Mouse (Mus musculus) lung, adult 18-20 months (tissue): ENCODE results near the gene Rpn1.

Source experiments
- DNase-seq, 2 experiments: peaks; one replicate each; pipeline ENCODE4 v3.0.0; 2022; ENCODE audit warnings: mixed read lengths in 2 of 2

Gene Rpn1

DNA sequence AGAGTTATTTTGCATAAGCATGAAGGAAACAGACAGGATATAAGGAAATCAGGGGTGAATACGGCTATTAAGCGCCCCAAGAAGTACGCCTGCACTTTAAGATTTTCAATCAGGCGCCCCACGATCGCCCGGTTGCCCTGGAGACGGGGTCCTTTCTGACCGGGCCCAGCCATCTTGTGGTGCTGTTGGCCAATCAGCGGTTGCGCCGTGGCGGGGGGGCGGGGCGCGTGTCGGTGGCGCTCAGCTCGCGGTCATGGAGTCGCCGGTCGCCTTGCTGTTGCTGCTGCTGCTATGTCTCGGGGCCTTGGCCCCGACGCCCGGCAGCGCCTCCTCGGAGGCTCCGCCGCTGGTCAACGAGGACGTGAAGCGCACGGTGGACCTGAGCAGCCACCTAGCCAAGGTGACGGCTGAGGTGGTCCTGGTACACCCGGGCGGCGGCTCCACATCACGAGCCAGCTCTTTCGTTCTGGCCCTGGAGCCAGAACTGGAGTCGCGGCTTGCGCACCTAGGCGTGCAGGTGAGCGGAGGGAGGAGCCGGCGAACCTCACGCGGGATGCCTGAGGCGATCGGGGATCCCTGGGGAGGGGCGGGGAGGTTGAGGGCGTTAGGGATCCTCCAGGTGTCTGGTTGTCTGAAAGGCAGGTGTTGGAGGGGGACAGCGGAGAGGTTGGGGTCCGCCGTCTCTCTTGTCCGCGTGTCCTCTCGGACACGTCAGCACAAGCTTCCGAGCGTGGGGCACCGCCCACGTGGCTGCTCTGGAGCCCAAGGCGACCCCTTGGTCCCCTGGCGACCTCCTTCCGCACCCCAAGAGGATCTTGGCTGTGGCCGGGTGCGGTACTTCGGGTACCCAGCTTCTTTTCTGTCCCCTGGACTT is at the start of gene Rpn1:
Gene Rpn1, plus strand, starts transcription at position 205 of the 874 bp plus-strand sequence.
- DNase-seq, result peak; percentile 97 to 98

DNA sequence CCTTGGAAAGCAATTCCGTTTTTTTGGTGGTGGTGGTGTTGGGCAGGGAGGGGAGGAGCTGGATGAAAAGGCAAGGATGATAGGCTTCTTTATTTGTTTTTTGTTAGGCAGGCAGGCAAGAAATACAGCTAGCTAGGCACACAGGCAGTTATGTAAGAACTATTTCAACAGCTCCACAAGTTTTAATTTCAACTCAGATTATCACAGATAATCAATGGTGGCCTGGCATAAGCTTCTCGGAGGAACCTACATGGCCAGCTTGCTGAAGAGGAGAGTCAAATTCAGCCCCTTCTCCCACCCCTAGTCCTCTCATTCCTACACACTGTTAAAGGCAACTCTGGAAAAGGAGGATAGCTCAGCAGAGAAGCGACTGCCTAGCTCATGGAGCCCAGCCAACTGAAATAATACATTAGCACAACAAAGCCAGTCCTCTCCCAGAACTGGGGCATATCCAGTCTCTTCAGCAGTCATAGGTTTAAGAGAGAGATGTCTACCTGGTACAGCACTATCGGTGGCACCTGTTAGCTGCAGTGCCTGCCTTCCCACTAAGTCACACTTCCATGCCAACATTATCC is 46.7 kb upstream of the Rpn1 start:
- no peak for DNase-seq

DNA sequence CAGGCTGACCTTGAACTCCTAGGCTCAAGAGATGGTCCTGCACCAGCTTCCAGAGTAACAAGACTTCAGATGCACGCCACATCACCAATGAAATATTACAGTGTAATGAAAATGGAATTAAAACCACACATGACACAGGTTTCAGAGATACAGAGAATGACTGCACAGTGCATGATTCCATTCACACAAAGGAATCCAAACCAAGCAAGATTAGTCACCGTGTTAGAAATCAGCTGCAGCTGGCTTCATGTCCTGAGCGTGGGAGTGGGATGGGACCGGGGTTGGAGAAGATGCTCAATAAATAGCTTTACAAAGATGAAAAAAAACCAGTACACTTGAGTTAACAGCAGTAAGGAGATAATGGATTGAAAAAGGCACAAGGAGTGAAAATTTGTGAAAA is 44.9 kb upstream of the Rpn1 start:
- no peak for DNase-seq

DNA sequence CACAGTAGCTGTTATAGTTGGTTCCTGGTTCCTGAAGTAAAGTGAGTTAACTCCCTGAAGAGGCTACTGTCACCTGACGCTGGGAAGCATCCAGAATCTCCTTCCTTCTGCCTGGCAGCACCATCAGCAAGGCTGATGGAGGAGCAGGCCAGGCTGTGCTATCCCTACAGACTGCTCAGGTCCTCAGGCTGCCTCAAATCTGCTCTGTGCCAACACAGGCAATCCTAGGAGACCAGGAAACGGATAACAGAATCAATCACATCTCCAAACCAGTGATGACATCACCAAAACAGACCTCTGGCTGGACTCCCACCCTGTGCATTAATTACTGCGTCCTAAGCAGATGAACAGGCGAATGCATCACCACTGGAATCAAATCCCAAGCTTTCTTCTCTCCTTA is 43.1 kb upstream of the Rpn1 start:
- DNase-seq, result peak in 1 of 2 experiments; percentile 25

DNA sequence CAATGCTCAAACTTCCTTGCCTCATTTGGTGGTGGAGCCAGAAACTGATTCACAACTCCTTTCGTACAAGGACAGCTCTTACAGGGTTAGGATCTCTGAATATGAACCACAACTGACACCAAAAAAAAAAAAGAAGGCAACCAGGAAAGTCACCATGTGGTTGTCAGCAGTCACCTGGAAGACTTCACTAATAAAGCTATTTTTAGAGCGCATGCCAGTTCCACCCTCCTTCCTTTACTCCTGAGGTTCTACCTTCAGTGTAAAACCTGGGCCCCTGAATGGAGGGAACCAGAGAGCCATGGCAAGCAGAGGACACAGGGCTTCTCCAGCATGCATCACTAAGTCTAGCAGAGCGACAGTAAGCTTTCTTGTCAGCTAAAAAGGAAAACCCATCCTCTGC is 41.9 kb upstream of the Rpn1 start:
- no peak for DNase-seq

DNA sequence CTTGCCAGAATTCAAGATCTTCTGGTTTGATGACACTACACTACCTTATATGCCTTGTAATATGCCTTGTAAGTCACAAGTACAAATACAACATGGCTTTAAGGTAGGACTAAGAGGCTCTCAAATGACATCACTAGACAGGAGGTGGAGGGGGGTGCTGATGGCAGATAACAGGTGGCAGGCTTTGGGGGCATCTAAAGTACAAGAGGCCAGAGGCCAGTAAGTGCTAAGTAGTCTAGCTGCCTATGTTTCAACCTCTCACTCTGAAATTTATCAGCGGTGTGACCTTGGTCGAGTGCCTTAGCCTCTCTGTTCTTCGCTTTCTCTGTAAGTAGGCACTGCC is 40.1 kb upstream of the Rpn1 start:
- no peak for DNase-seq

DNA sequence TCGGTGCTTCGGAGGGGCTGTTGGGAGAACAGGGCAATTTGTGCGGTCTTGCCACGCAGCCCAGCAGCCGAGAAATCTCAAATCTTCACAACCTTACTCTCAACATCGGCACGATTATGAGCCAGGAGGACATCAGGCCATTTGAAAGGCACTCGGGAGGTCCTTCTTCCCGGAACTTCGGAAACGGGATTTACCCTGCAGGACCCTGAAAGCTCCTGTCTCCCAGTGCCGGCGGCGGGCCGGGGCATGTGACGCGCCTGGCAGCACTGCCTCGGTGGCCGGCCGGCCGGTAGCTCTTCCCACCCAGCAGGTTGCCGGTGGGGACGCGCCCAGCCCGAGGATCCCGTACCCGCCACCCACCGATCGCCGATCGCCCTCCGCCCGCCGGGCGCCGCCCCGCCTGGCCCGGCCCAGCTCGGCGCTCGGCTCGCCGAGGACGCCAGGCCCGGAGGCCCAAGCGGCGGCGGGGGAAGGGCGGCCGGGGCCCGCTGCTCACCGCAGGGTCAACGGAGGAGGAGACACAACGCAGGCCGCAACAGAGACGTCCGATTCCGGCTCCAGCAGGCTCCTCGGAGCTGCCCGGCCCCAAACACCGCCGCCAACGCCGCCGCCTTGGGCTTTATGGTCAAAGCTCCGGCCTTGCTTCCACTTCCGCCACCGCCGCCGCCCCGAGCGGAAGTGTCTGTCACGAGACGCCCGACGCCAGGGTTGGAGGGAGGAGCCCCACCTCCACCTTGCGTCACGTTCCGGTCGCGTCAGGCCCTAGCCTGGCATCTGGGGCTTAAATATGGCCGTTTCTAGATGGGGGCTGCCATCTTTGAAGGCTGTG is 39.5 kb upstream of the Rpn1 start, which contains the start of gene Rab7:
Gene Rab7, minus strand, starts transcription at position 694 of the 829 bp plus-strand sequence.
- peak; percentile 97 to 98 for DNase-seq

DNA sequence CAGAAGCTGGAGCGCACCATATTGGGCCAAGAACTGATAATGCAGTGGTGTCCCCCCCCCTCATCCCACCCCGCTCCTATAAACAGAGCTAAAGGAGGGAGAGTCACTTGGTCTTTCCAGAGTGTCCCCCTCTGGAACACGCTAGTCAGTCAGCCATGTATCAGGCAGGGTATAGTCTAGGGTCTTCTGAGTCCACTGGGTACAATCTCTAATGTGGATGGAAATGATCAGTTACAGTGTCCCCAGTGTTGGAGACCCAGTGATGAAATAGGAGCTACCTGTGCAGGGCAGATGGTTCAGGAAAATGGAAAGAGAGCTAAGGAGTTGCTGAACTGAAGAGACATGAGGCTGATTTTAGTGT is 38.9 kb upstream of the Rpn1 start:
- DNase-seq, result no peak

DNA sequence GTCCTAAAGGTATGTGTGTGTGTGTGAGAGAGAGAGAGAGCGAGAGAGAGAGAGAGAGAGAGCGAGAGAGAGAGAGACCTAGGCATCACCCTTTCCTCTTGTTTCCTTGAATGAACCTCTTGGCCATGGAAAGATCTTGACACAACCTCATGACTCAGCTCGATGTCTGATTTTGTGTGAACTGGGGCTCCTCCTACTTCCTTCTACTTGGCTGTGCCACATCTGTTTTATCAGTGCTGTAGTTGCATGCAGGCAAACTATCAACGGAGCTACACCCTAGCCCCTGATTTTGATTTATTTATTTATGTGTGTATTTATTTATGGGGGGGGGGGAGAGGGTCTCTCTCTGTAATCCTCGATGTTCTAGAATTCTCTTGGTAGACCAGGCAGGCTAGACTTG is 36.4 kb upstream of the Rpn1 start:
- DNase-seq, result no peak

DNA sequence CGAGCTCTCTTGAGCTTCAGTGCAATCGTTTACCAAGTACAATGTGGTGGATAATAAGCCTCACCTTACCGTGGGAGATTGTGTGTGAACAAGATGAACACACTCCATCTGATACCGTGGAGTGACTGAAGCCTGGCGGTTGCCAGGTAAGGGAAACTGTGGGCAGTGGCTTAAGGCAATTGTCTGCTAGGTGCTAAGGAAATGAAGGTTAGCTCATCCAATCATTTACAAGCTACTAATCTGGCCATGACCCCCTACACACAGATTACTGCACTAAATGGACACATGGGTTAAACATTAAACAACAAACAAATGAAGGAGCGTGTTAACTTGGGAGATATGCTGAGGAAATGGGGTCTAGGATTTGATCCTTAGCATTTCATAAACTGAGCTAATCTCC is 35.3 kb upstream of the Rpn1 start:
- DNase-seq, result no peak

DNA sequence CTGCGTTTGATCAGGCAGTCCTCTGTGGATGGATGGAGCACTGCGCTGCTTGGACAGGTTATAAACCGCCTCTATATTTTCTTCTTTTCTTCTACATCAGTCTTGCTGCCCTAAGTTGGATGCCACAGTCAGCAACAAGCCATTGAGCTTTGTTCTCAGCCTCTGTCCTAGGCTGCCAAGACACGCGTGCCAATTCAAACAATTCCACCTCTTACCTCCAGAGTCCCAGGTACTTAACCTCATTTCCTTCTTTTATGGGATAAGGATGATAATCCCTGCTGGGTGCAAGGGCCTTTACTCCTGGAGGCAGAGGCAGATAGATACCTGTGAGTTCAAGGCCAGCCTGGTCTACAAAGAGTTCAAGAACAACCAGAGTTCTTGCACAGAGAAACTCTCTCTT is 33.1 kb upstream of the Rpn1 start:
- peak; percentile 62 to 76 for DNase-seq

DNA sequence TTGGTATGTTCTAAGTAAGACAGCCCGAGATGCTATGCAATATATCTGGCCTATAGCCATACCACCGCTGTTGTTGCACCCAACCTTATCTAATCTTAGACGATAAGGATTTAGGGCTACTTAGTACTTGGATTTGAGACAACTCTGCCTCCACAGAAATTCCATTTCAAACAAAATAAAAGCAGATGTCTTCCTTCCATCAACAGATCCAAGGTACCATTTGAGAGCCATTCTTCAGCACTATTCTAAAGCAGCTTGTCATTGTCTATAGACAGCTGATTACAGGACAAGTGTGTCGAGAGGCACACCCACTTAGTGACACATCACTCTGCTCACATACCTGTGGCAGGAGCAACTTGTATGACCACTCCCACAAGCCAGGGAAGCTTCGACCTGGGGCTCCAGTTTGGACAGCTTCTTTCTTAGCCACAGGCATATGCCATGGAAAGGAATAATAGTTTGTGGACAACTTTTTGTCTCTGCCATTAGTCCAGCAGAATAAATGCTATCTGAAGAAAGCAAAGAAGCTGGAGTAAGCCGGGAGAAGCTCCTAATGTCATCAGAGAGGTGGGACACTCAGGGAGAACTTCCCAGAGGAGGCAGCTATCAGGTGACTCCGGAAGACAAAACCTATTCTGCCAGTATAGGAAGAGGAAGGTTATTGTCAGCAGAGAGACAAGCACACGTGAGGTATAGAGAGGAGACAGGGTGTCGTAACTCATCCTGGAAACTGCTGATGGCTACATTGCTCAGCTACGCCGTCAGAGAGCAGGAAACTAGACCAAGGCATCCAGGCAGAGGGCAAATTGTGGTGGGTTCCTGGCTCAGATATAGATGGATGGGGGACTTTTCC is 30.8 kb upstream of the Rpn1 start:
- peak in 1 of 2 experiments; percentile 22 for DNase-seq

DNA sequence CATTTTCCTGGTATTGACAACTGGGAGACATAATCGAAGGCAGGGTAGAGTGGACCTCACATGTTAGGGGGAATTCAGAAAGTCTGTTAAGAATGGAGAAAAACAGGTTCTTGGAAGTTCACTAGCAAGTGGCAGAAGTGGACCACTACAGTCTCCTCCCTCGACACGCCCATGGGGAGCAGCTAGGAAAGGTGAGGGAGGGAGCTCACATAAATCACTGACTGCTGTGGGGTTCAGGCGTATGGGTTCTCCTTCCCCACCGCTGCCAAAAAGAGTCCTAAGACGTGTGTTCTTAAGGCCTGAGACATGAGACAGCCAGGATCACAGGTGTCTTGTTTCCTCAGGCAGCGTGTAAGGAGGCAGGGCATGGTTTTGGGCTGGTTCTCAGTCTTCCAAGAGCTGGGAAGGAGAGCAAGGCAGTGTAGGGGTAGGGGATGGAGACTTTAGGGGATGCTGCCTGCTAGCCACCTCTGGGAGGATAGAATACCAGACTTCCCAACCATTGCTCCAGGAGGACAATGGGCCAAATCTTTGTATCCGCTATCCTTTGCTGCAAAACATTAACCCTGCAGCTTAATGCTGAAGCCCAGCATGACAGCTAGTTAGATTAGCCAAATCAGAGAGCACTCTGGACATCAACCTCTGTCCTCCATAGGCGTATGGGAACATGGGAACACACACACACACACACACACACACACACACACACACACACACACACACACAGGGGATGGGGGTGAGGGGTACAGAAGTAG is 30.0 kb upstream of the Rpn1 start:
- peak in 1 of 2 experiments; percentile 51 for DNase-seq

DNA sequence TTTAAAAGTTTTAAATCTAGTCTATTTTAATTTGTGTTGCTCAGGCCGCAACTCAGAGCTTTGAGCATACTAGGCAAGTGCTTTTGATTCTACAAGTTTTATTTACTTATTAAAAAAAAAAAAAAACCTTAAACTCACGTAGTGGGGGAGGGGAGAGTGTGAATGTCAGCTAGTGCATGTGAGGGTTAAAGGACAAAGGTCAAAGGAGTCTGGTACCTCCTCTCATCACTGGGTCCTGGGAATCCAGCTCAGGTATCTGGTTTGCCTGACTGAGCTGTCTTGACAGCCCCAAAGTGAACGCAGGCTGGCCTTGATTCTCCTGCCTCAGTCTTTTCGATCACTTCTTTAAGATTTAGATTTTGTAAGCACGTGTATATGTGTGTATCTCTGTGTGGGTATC is 28.6 kb upstream of the Rpn1 start:
- no peak for DNase-seq

DNA sequence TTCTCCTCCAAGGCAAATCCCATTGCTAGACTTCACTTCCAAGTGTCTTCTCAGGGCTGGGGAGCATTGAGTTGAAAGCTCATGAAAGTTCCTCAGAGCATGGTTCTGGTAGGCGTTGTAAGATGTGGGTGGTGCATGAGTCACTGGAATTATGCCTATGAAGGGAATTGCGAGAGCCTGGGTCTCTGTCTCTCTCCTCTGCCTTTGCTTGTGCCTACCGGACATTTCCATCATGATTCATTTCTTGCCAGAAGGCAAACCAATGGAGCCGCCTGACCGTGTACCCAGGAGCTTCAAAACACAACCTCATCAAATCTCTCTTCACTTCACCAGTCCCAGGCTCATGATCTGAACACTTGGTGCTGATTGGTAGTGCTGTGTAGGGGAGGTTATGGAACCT is 27.4 kb upstream of the Rpn1 start:
- no peak for DNase-seq

DNA sequence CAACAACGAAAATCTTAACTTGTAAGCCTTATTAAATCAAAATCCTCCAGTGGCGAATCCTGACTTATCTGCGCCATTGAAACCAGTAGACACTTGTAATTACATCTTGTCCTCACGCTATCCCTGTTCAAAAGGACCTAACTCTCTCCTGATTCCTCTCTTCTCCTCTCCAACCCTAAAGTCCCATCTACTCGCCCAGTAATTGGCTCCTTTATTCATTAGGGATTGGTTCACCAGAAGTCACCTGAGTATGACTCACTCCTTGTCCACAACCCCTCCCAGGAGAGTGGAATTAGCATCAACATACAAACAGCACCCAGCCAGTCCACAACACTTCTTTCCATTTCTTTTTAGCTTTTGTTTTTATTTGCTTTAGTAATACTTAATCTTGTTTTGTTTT is 24.4 kb upstream of the Rpn1 start:
- DNase-seq, result no peak

DNA sequence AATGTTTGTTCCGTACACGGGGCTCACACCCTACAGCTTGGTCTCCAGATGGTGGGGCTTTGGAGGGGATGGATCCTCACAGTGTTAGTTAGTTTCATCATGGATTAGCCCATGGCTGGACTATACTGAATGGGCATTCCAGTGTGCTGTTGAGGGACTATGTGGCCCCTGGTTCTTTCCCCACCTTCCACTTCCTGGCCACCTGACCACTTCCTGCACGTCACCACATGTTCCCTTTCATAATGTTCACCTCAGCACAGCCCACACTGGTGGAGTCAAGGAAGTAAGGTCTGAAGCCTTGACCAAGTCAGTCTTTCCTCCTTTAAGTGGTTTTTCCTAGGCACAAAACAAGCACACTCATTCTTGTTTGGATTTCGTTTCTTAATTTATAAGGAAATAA is 23.7 kb upstream of the Rpn1 start:
- no peak for DNase-seq

DNA sequence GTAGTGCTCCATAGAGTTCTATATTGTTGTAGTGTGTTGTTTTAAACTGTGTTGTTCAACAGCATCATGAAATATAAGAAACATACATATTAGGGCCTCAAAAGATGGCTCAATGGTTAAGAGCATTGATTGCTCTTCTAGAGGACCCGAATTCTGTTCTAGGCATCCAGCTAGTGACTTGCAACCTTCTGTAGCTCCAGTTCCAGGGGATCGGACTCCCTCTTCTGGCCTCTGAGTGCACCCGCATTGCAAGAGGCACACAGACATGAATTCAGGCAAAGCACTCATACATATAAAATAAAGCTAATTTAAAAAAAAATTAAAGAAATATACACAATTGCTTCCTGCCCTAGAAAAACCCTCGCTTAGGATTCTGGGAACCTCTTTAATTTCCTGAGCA is 22.9 kb upstream of the Rpn1 start:
- DNase-seq, result no peak

DNA sequence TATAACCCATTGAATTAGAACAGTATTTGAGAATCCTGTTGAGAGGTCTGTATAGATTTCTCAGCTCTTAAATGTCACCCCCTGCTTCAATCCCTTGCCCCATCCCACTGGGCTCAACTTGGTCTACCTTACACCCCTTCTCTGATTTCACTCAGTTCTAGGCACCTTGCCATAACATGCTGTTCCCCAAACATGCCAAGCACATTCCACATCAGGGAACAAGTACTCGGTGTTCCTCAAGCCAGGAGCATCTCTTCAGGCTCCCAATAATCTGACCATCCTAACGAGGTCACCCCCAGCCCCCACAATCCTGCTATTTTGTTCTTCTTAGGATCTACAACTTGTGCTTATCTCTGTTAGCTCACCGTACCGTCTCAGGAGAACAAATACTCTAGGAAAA is 21.9 kb upstream of the Rpn1 start:
- no peak for DNase-seq

DNA sequence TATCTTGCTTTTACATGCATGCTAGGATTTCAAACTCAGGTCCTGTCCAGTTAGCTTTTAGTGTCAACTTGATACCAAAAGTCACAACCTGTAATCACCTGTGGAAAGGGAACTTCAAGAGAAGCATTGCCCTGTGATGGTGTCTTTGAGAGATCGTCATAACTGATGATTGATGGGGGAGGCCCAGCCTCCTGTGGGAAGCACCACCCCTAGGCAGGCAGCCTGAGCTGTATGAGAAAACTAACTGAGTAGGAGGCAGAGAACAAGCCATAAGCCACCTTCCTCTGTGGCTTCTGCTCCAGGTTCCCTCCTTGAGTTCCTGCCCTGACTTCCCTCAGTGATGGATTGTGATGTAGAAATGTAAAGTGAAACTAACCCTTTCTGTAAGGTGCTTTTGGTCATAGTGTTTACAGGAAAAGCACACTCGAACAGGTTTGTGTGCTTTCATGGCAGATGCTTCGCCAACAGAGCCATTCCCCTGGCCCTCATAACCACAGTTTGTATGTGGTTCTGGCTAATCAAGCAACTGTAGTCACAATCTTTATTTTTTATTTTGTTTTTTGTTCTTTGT is 20.1 kb upstream of the Rpn1 start:
- DNase-seq, result no peak

DNA sequence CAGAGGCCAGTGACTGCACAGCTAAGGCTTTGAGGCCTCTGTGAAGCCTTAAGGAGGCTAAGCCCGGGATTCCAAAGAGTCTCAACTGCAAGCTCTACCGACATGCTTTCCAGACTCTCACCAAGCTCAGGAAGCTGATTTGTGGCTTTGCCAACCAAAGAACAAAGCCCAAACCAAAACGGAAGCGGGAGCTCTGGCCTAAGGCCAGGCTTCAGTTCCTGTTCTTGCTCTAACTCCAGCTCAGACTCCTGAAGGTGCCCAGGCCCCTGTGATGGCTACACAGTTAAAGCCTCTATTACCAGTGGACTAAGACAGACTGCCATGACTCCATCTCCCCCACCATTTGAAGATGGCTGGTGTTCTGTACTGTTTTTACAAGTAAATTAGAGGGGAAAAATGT is 19.2 kb upstream of the Rpn1 start:
- DNase-seq, result peak; percentile 75 to 81

DNA sequence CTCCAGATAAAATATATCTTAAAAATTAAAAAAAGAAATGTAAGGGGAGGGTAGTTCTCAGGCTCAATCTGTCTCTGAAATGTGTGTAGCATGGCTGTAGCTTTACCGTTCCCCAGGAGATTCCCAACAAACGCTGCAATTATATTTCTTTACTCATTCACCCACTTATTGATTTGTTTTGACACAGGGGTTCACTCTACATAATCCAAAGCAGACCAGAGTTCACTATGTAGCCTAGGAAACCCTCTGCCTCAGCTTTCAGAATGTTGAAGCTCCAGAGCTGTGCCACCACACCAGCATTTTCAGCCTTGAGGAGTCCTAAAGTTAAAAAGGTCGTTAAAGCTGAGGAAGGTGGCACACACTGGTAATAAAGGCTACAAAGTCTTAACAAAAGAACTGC is 18.3 kb upstream of the Rpn1 start:
- DNase-seq, result no peak
